Mouse (Mus musculus) cerebellum, adult 11-12 months (tissue): ENCODE measurements around the gene Atg7.

ENCODE experiments used
- DNase-seq: peaks from one replicate; pipeline ENCODE4 v3.0.0; 2022

The Atg7 gene

GRCm38 (mm10) chr6:114790084-114790483, 147.2 kb downstream of the Atg7 start:
- no peak for DNase-seq

- no peak for DNase-seq
Measured at GRCm38 (mm10) chr6:114790902-114791301, 148.0 kb downstream of the Atg7 start.

GRCm38 (mm10) chr6:114791846-114792245, 148.9 kb downstream of the Atg7 start:
- DNase-seq = no peak

GRCm38 (mm10) chr6:114794706-114795105, 151.8 kb downstream of the Atg7 start:
- no peak for DNase-seq

GRCm38 (mm10) chr6:114795706-114796325, 152.9 kb downstream of the Atg7 start:
- no peak for DNase-seq

GRCm38 (mm10) chr6:114797901-114798300, 155.0 kb downstream of the Atg7 start:
- DNase-seq = no peak

GRCm38 (mm10) chr6:114798715-114799114, 155.8 kb downstream of the Atg7 start:
- no peak for DNase-seq

- no peak for DNase-seq
Measured at GRCm38 (mm10) chr6:114800291-114800965, 157.5 kb downstream of the Atg7 start.

GRCm38 (mm10) chr6:114803915-114804535, 161.1 kb downstream of the Atg7 start:
- no peak for DNase-seq

- DNase-seq = no peak
Measured at GRCm38 (mm10) chr6:114804866-114805265, 162.0 kb downstream of the Atg7 start.

GRCm38 (mm10) chr6:114805927-114806326, 163.0 kb downstream of the Atg7 start:
- DNase-seq = no peak

GRCm38 (mm10) chr6:114807474-114807873, 164.6 kb downstream of the Atg7 start:
- no peak for DNase-seq

- DNase-seq = no peak
Measured at GRCm38 (mm10) chr6:114808654-114809430, 165.9 kb downstream of the Atg7 start.

GRCm38 (mm10) chr6:114809431-114809811, 166.5 kb downstream of the Atg7 start:
- DNase-seq = no peak

- no peak for DNase-seq
Measured at GRCm38 (mm10) chr6:114812322-114812721, 169.4 kb downstream of the Atg7 start.

GRCm38 (mm10) chr6:114812779-114813178, 169.9 kb downstream of the Atg7 start:
- DNase-seq = no peak

- DNase-seq = no peak
Measured at GRCm38 (mm10) chr6:114814199-114814881, 171.4 kb downstream of the Atg7 start.

- no peak for DNase-seq
Measured at GRCm38 (mm10) chr6:114814882-114815650, 172.2 kb downstream of the Atg7 start.

GRCm38 (mm10) chr6:114817948-114818347, 175.1 kb downstream of the Atg7 start:
- DNase-seq = no peak

GRCm38 (mm10) chr6:114818471-114818870, 175.6 kb downstream of the Atg7 start:
- no peak for DNase-seq

GRCm38 (mm10) chr6:114819971-114820481, 177.1 kb downstream of the Atg7 start:
- no peak for DNase-seq

- DNase-seq = no peak
Measured at GRCm38 (mm10) chr6:114821646-114822045, 178.7 kb downstream of the Atg7 start.
